Mouse (Mus musculus) mesoderm, embryonic 11.5 days (tissue): ENCODE measurements at regions not wholly inside any gene's neighbourhood (a gene's known extent, or its start where the extent isn't known, plus 50 kb on each side); places are given as distances from the start of the nearest gene placed in this dataset.
A peak's percentile ranks its signal among the peaks of the same experiment; 100 is the strongest.

Source experiments
- DNase-seq: peaks from one replicate; pipeline ENCODE4 v3.0.0-alpha.2; 2012; ENCODE audit warnings: low read depth, low spot score

GRCm38 (mm10) chr2:163138688-163139385 is 51.2 kb upstream of the Gtsf1l start:
- no peak for DNase-seq

GRCm38 (mm10) chr2:163142762-163143388 is 55.2 kb upstream of the Gtsf1l start:
- DNase-seq, result no peak

- DNase-seq, result no peak
Measured at GRCm38 (mm10) chr2:163143413-163143812, 55.8 kb upstream of the Gtsf1l start.

GRCm38 (mm10) chr2:163146001-163146400 is 56.9 kb upstream of the Tox2 start:
- DNase-seq, result no peak

- no peak for DNase-seq
Measured at GRCm38 (mm10) chr2:163146481-163146880, 56.4 kb upstream of the Tox2 start.

- DNase-seq, result no peak
Measured at GRCm38 (mm10) chr2:163147381-163147780, 55.5 kb upstream of the Tox2 start.

GRCm38 (mm10) chr2:163151016-163151415 is 51.9 kb upstream of the Tox2 start:
- DNase-seq, result no peak

- peak; percentile 80 for DNase-seq
Measured at GRCm38 (mm10) chr2:163152340-163153033, 50.4 kb upstream of the Tox2 start.
